Mouse (Mus musculus) 3T3-L1 (cell line): ENCODE measurements around the gene Erc2.

Source experiments
- DNase-seq: peaks from one replicate; pipeline ENCODE4 v3.0.0-alpha.2; 2015; ENCODE audit warnings: low read depth, low spot score

The Erc2 gene

DNA sequence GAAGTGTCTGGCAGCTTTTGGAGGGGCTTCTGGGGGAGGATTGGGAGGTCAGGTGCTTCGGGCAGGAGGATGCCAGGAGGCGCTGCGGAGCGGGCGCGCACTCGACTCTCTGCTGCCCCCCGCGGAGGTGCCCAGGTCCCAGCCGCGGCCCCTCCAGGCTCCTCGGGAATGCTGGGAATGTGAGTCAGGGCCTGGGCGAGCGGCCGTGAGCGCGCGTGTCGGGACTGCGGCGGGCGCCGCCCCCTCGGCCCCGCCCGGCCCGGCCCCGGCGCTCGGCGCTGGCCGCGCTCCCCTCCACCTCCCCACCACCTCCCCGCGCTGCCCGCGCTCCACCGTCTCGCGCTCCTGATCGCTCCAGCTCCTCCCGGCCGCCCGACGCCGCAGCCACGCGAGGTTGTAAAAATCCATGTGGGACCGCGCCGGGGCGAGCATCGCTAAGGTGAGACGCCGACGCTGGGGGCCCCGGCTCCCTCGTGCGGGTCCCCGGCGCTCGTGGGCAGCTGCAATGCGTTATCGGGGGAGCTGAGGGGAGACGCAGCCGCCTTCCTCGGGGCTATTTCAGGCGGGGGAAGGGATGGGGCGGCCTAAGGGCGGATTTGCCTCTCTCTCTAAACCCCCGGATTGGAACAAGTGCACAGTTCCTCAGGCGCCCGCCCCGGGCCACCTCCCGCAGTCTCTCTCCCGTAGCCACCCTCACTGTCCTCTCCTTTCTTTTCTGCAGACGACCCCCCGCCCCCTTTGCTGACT lies at the start of gene Erc2:
TSS of gene Erc2 (plus strand) at position 253 of the 747 bp plus-strand sequence.
- peak; percentile 68 for DNase-seq

- no peak for DNase-seq
These were observed 43.8 kb upstream of the Erc2 start for GRCm38 (mm10) chr14:27578443-27578842.

- DNase-seq, result peak; percentile 47
These were observed 32.6 kb upstream of the Erc2 start for GRCm38 (mm10) chr14:27589616-27590015.

DNA sequence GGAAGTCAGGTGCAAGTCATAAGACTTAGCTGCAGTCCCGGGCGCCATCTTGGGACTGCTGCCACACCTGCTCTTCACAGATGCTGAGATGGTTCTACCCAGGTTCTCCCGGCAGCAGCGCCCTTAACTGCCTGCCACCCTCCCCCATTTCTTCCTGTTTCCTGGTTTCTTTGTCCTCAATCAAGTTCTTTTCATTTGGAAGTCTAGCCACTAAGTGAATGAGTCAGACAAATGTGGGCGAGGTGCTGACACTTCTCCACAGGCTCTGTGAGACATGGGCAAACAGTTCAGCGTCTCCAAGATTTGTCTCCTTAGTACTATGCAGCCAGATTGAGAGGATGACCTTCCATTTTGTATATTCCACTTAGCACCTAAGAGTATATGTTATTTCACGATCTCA lies 30.1 kb upstream of the Erc2 start:
- peak; percentile 22 for DNase-seq

GRCm38 (mm10) chr14:27596265-27596664 lies 26.0 kb upstream of the Erc2 start:
- peak; percentile 87 for DNase-seq

- peak; percentile 78 for DNase-seq
These were observed 20.1 kb upstream of the Erc2 start for GRCm38 (mm10) chr14:27602136-27602535.

DNA sequence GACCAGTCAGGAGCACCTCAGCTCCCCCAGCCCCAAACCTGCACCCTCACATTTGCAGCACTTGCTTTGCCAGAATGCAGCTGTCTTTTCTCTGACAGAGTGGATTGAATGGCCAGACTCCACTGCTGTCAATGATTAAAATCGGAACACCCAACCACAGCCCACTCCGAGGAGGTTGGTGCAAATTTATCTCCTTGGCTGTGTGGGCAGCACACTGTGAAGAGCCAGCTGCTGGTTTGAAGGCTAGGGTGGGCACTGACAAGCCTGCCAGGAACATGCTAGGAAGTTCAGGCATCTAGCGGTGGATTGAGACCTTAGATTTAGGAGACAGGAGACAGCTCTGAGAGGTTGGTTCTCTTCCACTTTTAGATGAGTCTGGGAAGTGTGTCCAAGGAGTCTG lies 14.8 kb upstream of the Erc2 start:
- DNase-seq, result no peak

- no peak for DNase-seq
These were observed 8.5 kb upstream of the Erc2 start for GRCm38 (mm10) chr14:27613766-27614165.

GRCm38 (mm10) chr14:27617286-27617685 lies 4.9 kb upstream of the Erc2 start:
- DNase-seq, result no peak

DNA sequence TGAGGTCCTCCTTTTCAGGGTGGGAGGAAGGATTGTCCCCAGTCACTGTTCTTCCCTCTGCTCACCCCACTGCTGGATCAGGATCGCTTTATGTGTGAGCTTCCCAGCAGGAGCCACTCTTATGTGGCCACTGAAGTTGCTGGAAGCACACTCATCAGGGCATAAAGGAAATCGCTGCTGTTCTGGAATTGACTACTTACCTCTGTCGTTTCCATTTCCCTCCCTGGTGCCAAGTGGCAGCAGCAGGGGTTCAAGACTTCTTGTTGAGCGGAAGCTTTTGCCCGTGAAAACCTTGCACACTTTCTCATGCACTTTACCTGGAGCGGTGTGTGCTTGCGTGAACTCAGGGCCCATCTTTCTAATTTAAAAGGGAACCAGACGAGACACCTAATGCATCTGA lies 652 bp upstream of the Erc2 start:
- DNase-seq, result no peak

GRCm38 (mm10) chr14:27622923-27623219 lies 643 bp downstream of the Erc2 start:
- DNase-seq, result no peak

DNA sequence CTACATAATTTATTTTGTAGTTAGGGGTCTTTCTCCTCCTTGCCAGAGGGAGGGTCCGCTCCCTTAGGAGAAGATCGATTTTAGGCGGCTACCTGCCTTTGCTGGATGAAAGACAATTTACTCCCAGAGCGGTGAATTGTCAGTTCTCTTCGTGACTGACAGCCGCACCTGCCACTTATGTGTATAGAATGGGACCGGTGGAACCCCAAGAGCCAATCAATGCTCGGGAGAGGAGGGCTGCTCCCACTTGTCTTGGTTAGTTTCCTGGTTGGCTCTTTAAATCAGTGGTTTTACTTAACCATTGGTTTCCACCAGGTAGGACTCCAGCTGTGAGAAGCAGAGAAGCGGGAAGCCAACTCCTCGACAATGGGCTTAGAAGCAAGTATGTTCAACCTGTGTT lies 1.1 kb downstream of the Erc2 start:
- peak; percentile 4 for DNase-seq

GRCm38 (mm10) chr14:27628701-27629100 lies 6.5 kb downstream of the Erc2 start:
- peak; percentile 56 for DNase-seq

DNA sequence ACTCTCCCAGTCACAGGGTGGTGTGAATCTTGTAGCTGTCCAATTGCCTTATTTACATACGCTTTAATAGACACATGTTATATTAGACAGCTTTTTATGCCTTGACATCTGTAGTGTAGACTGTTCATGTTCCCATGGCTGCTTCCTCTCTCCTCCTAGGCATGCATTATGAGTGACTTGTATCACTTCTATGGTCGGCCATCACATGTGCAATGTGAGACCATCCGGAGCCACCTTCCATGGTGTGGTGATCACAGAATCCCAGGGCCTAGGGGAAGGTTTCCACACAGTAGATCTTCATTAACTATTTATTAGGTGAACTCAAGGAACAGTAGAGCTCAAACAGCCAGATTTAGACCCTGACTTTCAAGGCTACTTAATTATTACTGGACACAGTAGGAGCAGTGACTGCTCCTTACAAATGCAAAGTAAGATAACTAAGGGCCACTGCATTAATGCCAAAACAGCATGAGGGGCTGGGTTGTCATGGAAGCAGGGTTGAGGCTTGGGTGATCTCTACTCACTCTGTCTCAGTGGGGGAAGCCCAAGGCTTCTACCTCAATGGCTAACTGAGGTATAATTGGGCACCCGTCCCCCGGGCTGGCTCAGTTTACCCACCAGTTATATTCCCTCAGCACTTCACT lies 7.3 kb downstream of the Erc2 start:
- no peak for DNase-seq

DNA sequence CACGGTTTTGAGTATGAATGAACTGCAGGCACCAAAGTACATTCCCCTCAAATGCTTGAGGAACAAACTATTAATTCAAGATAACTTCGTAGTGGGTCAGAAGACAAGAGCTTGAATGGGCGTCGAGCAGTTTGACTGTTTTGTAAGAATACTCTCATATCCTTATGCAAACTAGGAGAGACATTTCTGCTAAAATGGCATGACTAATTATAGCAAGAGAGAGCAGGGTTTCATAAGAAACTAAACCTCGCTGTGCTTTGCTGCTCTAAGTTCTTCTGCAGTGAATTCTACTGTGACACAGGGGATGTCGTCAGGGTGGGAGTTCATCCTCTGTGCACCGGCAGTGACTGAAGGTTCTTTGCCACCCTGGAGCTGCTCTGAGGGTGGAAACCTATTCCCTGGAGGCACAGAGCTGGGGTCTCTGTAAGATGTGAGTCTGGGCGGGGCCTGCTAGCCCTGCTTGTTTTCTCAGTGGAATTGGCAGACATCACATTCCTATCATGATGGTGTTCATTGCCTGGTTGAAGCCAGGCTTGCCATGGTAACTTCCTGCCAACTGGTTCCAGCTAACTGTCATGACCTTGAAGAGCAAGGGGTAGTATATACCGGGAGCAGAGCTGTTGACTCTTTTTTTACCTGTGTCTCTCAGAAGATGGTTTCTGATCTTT lies 8.9 kb downstream of the Erc2 start:
- DNase-seq, result no peak

DNA sequence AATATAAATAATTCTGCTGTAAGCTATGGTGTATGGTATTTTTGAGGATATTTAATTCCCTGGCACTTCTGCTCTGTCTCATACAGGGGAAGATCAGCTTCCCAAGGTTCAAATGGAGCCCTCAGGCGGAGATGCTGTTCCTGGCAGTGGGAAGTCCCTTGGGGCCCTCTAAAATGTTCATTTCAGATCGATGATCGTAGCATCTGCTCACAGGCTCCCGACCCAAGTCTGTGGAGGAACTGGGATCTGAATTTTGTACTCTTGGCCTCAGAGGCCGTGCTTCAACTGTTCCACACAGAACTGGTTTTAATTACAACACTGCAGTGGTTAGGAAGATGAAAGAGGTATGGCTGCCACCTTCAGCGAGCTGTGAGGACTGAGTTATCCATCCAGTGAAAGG lies 12.5 kb downstream of the Erc2 start:
- no peak for DNase-seq

DNA sequence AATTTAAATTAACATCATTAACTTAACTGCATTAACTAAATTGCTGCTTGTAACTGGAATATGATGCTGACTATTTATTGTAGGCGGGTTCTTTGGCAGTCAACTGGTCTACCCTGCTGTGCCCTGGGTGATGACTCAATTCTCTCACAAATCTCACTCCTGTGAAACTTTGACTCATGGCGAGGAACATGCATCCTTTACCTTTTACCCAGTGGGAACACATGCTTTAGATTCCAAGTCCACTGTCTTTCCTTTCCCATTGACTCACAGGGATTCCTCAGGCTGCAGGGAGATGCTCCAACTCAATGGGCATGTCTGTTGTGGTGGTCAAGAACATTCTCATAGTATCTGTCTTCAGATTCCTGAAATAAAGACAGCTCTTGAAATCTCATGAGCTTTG lies 14.3 kb downstream of the Erc2 start:
- DNase-seq, result peak; percentile 87

DNA sequence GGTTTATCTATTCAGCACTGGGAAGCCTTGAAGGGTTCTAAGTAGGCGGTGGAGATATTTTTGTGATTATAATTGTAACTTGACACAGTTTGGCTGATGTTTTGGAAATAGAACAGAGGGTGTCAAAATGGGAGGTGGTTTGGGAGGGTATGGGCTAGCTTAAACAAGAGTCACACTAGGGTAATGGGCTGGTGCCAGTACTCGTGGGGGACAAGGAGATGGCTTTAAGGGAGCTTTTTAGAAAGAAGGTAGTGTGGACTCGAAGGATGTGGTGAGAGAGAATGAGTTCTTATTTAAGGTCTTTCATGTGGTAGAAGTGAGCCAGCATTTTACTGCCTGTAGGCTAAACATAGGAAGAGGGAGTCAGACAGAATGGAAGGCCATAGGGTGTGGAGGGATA lies 19.2 kb downstream of the Erc2 start:
- DNase-seq, result no peak

DNA sequence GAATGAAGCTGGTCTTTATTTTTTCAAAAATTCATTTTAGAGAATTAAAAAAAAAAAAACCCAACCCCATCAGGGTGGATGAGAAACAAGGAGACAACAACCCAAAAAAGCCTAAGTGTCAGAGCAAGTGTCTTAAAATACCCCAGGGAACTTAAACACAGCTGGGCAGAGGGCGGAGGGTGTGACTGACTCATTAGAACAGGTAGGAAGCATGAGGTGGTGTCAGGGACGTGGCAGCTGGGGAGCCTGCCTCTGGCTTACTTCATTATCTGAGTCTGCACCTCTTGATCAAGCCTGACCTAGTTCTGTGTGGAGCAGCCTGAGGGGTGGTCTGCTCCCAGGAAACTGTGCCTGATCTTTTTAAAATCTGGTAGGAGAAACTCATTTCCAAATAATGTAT lies 20.8 kb downstream of the Erc2 start:
- DNase-seq, result no peak

DNA sequence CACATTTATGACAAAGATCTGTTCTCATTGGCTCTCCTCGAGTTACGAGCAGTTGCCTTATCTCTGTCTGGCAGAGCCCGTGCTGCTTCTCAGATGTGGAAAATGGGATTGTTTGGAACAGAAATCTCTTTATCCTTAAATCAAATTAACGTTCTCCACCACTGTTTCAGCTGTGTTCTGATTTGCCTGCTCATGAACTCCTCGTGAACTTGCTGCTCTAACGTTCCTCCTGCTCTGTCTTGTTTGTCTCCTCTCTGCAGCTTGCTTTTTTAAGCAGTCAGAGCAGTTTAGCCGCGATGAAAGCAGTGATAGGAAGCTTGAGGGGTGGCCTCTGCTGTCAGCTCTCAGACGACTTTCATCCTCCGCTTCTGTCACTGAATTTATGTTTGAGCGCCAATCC lies 32.4 kb downstream of the Erc2 start:
- DNase-seq, result no peak

DNA sequence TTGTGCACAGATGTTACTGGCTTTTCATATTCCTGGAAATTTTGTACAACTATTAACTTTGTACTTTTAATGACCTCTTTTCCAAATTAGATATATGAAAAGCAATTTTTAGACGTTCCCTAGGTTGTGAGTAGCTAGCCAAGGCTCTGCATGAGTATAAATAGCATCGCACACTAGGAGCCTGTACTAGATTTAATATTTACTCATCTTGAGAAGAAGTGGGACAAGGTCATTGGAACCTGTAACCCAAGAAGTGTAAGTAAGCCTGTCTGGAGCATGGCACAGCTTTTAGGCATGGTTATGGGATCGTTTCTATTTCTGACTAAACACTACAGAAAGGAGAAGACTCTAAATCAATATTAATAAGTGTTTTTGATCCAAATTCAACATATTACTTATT lies 36.4 kb downstream of the Erc2 start:
- DNase-seq, result no peak

GRCm38 (mm10) chr14:27661466-27661865 lies 39.2 kb downstream of the Erc2 start:
- DNase-seq, result peak; percentile 3

GRCm38 (mm10) chr14:27662251-27662650 lies 40.0 kb downstream of the Erc2 start:
- DNase-seq, result no peak
